Mouse (Mus musculus): ENCODE measurements at regions not wholly inside any gene's neighbourhood (a gene's known extent, or its start where the extent isn't known, plus 50 kb on each side); places are given as distances from the start of the nearest gene placed in this dataset.

DNA sequence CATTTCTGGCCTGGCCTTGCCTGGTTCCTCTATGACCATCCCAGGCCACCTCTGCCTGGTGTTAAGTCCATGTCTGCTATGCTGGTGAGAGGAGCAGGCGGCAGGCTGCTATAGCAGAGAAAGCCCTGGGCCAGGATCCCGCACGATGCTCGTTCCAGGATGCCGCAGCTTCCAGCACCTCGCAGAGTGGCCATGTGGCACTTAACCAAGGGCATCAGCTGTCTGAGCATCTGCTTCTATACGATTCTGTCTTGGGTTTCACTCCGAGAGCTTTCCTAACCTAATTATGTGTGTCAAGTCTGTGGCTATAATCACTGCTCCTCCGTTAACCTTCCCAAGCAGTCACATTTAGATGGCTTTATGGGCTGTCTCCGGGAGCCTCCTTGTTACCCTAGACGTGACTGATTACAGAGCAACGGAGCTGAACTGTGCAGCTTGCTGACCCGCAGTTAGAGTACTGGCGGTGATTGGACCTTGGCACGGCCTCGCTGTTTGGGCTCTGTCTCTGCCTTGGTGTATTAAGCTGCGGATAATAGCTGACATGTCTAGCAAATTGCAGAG, 64.4 kb downstream of the Ackr3 start:
- WGBS, result 74% methylated on average over 17 of the region's 17 CpGs
- H3K4me3 ChIP-seq (ENCODE audit: extremely low read depth, insufficient read depth, insufficient read length), result no peak overlapping the region
- H3K4me1 ChIP-seq (ENCODE audit: control insufficient read depth, insufficient read depth, insufficient read length), result no peaks in the 10 kb centered on the region
- TF ChIP-seq CTCF (IDR thresholded peaks at IDR 0.05; ENCODE audit: extremely low read depth, insufficient read depth, insufficient read length, insufficient replicate concordance), result no peak
- TF ChIP-seq POLR2A (IDR thresholded peaks at IDR 0.05; ENCODE audit: low read depth, low read length), result no peak
- no peak overlapping the region for H3K27ac ChIP-seq (ENCODE audit: insufficient read depth, low read length)
- no peak for DNase-seq (ENCODE audit: low read depth in 1 of 2, low spot score in 2 of 2)
- H3K36me3 ChIP-seq (ENCODE audit: control insufficient read depth, insufficient read depth, low read length), result no peaks in the 10 kb centered on the region
- H3K27me3 ChIP-seq (ENCODE audit: control insufficient read depth, insufficient read depth, low read length), result no peaks in the 10 kb centered on the region

GRCm38 (mm10) chr1:90268951-90269350, 65.2 kb downstream of the Ackr3 start:
- no peaks in the 10 kb centered on the region for H3K36me3 ChIP-seq (ENCODE audit: control insufficient read depth, insufficient read depth, low read length)
- TF ChIP-seq POLR2A (IDR thresholded peaks at IDR 0.05; ENCODE audit: low read depth, low read length), result no peak
- no peak for TF ChIP-seq CTCF (IDR thresholded peaks at IDR 0.05; ENCODE audit: extremely low read depth, insufficient read depth, insufficient read length, insufficient replicate concordance)
- WGBS, result 85% methylated on average over 7 of the region's 7 CpGs
- H3K4me1 ChIP-seq (ENCODE audit: control insufficient read depth, insufficient read depth, insufficient read length), result no peaks in the 10 kb centered on the region
- H3K4me3 ChIP-seq (ENCODE audit: extremely low read depth, insufficient read depth, insufficient read length), result no peak overlapping the region
- no peaks in the 10 kb centered on the region for H3K27me3 ChIP-seq (ENCODE audit: control insufficient read depth, insufficient read depth, low read length)
- DNase-seq (ENCODE audit: low read depth in 1 of 2, low spot score in 2 of 2), result no peak
- no peak overlapping the region for H3K27ac ChIP-seq (ENCODE audit: insufficient read depth, low read length)

GRCm38 (mm10) chr1:90269836-90270235, 66.1 kb downstream of the Ackr3 start:
- TF ChIP-seq CTCF (IDR thresholded peaks at IDR 0.05; ENCODE audit: extremely low read depth, insufficient read depth, insufficient read length, insufficient replicate concordance) (no peak), POLR2A (IDR thresholded peaks at IDR 0.05; ENCODE audit: low read depth, low read length) (no peak)
- Histone ChIP-seq H3K36me3 (ENCODE audit: control insufficient read depth, insufficient read depth, low read length) (no peaks in the 10 kb centered on the region), H3K27me3 (ENCODE audit: control insufficient read depth, insufficient read depth, low read length) (no peaks in the 10 kb centered on the region), H3K4me1 (ENCODE audit: control insufficient read depth, insufficient read depth, insufficient read length) (no peaks in the 10 kb centered on the region), H3K4me3 (ENCODE audit: extremely low read depth, insufficient read depth, insufficient read length) (no peak overlapping the region), H3K27ac (ENCODE audit: insufficient read depth, low read length) (no peak overlapping the region)
- DNase-seq (ENCODE audit: low read depth in 1 of 2, low spot score in 2 of 2), result no peak
- 82% methylated on average over 1 of the region's 1 CpGs for WGBS

DNA sequence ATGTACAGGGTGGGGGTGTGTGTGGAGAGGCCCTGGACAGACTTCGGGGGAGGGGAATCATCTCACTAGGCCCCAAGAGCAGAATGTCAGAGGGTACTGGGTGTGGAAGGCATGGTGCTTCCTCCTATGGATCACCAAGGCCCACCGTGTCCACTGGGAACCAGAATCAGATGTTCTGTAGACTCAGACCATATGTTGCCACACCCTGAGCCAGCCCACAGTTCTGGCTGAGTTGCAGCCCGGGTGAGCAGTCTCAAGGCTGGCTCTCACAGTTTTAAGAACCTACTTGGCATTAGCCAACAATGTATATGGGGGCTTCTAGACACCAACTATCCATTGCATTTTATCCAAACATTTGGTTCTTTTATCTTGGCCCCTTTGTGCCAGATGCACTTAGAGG, 67.5 kb downstream of the Ackr3 start:
- TF ChIP-seq CTCF (IDR thresholded peaks at IDR 0.05; ENCODE audit: extremely low read depth, insufficient read depth, insufficient read length, insufficient replicate concordance), result no peak
- TF ChIP-seq POLR2A (IDR thresholded peaks at IDR 0.05; ENCODE audit: low read depth, low read length), result no peak
- H3K4me3 ChIP-seq (ENCODE audit: extremely low read depth, insufficient read depth, insufficient read length), result no peak overlapping the region
- no peaks in the 10 kb centered on the region for H3K4me1 ChIP-seq (ENCODE audit: control insufficient read depth, insufficient read depth, insufficient read length)
- WGBS, result 91% methylated on average over 3 of the region's 3 CpGs
- H3K27me3 ChIP-seq (ENCODE audit: control insufficient read depth, insufficient read depth, low read length), result no peaks in the 10 kb centered on the region
- DNase-seq (ENCODE audit: low read depth in 1 of 2, low spot score in 2 of 2), result no peak
- no peaks in the 10 kb centered on the region for H3K36me3 ChIP-seq (ENCODE audit: control insufficient read depth, insufficient read depth, low read length)
- no peak overlapping the region for H3K27ac ChIP-seq (ENCODE audit: insufficient read depth, low read length)

DNA sequence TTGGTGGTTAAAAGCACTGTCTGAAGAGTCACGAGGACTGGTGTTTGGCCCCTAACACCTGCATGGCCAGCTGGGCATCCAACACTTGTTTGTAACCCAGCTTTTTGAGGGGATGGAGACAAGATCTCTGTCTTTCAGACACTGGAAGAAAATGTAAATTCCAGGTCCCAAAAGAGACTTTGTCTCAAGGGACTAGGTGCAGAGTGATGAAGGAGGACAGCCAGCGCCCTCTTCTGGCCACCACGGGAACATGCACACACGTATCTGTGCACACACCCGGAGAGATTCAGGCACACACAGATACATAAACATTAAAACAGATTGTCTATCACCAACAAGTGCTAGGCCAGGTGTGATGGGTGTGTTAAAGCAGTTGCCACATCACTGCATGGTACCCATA, 68.6 kb downstream of the Ackr3 start:
- no peak overlapping the region for H3K27ac ChIP-seq (ENCODE audit: insufficient read depth, low read length)
- WGBS, result 94% methylated on average over 5 of the region's 5 CpGs
- no peaks in the 10 kb centered on the region for H3K36me3 ChIP-seq (ENCODE audit: control insufficient read depth, insufficient read depth, low read length)

DNA sequence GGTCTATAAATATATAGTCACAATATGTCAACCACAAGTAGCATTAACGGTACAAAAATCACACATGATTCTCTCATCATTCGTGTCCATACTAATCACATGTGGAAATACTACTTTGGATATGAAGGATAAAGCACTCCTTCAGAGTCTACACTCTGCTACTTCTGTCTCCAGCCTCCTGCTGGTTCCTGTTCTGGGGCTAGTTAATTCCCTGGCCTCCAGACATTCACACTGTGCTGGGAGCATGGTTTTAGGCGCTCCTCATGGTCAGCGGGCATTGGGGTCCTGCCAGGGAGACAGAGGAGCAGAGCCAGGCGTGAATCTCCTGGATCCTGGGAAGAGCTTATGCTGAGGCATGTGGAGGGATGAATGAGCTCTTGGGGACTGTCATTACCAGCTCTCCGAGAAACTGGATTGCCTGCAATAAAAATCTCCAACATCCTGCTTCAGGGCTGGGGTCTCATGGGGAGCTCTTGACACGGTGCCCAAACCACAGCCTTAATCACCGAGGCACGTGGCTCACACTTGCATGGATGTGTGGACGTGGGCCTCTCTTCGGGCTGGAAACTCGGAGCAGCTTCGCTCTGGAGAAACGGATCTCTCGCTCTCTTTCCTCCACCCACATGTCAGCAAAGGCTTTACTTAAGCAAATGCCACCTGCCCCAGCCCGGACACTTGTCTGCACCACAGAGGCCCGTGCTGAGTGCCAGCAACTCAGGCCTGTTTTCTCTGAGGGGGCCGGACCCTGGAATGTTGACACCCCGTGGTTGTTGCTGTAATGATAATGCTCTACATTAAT, 69.2 kb downstream of the Ackr3 start:
- Histone ChIP-seq H3K4me1 (ENCODE audit: control insufficient read depth, insufficient read depth, insufficient read length) (no peaks in the 10 kb centered on the region), H3K4me3 (ENCODE audit: extremely low read depth, insufficient read depth, insufficient read length) (no peak overlapping the region), H3K27me3 (ENCODE audit: control insufficient read depth, insufficient read depth, low read length) (no peaks in the 10 kb centered on the region), H3K27ac (ENCODE audit: insufficient read depth, low read length) (no peak overlapping the region), H3K36me3 (ENCODE audit: control insufficient read depth, insufficient read depth, low read length) (no peaks in the 10 kb centered on the region)
- 83% methylated on average over 19 of the region's 19 CpGs for WGBS
- no peak for DNase-seq (ENCODE audit: low read depth in 1 of 2, low spot score in 2 of 2)
- TF ChIP-seq CTCF (IDR thresholded peaks at IDR 0.05; ENCODE audit: extremely low read depth, insufficient read depth, insufficient read length, insufficient replicate concordance) (no peak), POLR2A (IDR thresholded peaks at IDR 0.05; ENCODE audit: low read depth, low read length) (no peak)

More for the DNA sequence above, 68.6 kb downstream of the Ackr3 start:
- DNase-seq (ENCODE audit: low read depth in 1 of 2, low spot score in 2 of 2), result no peak
- TF ChIP-seq POLR2A (IDR thresholded peaks at IDR 0.05; ENCODE audit: low read depth, low read length), result no peak
- TF ChIP-seq CTCF (IDR thresholded peaks at IDR 0.05; ENCODE audit: extremely low read depth, insufficient read depth, insufficient read length, insufficient replicate concordance), result no peak
- no peak overlapping the region for H3K4me3 ChIP-seq (ENCODE audit: extremely low read depth, insufficient read depth, insufficient read length)
- no peaks in the 10 kb centered on the region for H3K4me1 ChIP-seq (ENCODE audit: control insufficient read depth, insufficient read depth, insufficient read length)
- H3K27me3 ChIP-seq (ENCODE audit: control insufficient read depth, insufficient read depth, low read length), result no peaks in the 10 kb centered on the region

DNA sequence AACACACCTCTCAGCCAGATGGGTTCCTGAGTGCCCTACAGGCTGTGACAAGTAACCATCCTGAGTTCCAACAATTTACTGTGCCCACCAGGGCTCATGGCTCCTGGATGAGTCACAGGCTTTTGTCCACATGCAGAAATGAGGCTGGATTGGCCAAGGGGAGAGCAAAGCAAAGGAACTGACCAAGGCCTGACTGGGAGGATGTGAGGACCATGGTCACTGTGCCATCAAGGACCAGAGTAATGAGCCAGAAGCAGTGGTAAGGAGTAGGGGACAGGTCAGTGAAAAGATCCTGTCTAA, 69.8 kb downstream of the Ackr3 start:
- Histone ChIP-seq H3K4me1 (ENCODE audit: control insufficient read depth, insufficient read depth, insufficient read length) (no peaks in the 10 kb centered on the region), H3K27me3 (ENCODE audit: control insufficient read depth, insufficient read depth, low read length) (no peaks in the 10 kb centered on the region), H3K36me3 (ENCODE audit: control insufficient read depth, insufficient read depth, low read length) (no peaks in the 10 kb centered on the region), H3K27ac (ENCODE audit: insufficient read depth, low read length) (no peak overlapping the region), H3K4me3 (ENCODE audit: extremely low read depth, insufficient read depth, insufficient read length) (no peak overlapping the region)
- TF ChIP-seq POLR2A (IDR thresholded peaks at IDR 0.05; ENCODE audit: low read depth, low read length) (no peak), CTCF (IDR thresholded peaks at IDR 0.05; ENCODE audit: extremely low read depth, insufficient read depth, insufficient read length, insufficient replicate concordance) (no peak)
- no peak for DNase-seq (ENCODE audit: low read depth in 1 of 2, low spot score in 2 of 2)
